In genomic region chr17:88636076-88636475, GRCm38 (mm10) we compare ENCODE assay signal across 23 mouse cellular contexts. TPM values are rescaled to one million over a fixed set of nuclear protein-coding genes. Genes with fewer than 3 reads are reported as not detected.
A peak's percentile ranks its signal among the peaks of the same experiment; 100 is the strongest.
DNase-seq lines count a peak whose midpoint lies in the region; TF ChIP-seq lines count a peak whose summit lies in the region.
"Had no signal": no experiment of that assay in that cellular context is flagged by ENCODE, and none has a peak within 500 bp of the region (broad histone marks: within the 10 kb centered on the region; RNA-seq: fewer than 3 reads in every experiment).

No protein-coding gene starts in this region.

- H3K27me3 ChIP-seq in testis, adult 2 months (ENCODE audit: control insufficient read depth, insufficient read depth, low read length), result no peaks in the 10 kb centered on the region
- H3K27me3 ChIP-seq: forebrain, embryonic 15.5 days; hindbrain, embryonic 12.5 days; hindbrain, embryonic 15.5 days had no signal

- TF ChIP-seq POLR2A in testis, adult 2 months (IDR thresholded peaks at IDR 0.05; ENCODE audit: control insufficient read depth, low read depth, low read length), result no peak

- peak overlapping the region; percentile 48 for H3K27ac ChIP-seq in gastrocnemius, adult 2 months
- no peak overlapping the region for H3K27ac ChIP-seq in testis, adult 2 months (ENCODE audit: control insufficient read depth, insufficient read depth, low read depth, low read length)
- H3K27ac ChIP-seq: hindbrain, embryonic 12.5 days; hindbrain, embryonic 15.5 days had no signal

- no peak for TF ChIP-seq CTCF in gastrocnemius, adult 2 months (IDR thresholded peaks at IDR 0.05)
- no peak for TF ChIP-seq CTCF in testis, adult 2 months (IDR thresholded peaks at IDR 0.05; ENCODE audit: control insufficient read depth, insufficient read depth, insufficient replicate concordance, low read depth, low read length)

- DNase-seq in gastrocnemius, adult 2 months, result no peak
- DNase-seq in gastrocnemius, postnatal 14 days, result no peak
- no peak for DNase-seq in testis, postnatal 14 days (ENCODE audit: low spot score)
- DNase-seq in testis, postnatal 10 days (ENCODE audit: low spot score), result peak; percentile 27
- DNase-seq in embryo, embryonic 10.5 days (ENCODE audit: low spot score), result no peak
- DNase-seq: cerebellum, adult 18-20 months; cerebellum, adult 9-10 months; gastrocnemius, postnatal 10 days had no signal

- intact Hi-C loops in gastrocnemius, adult 2 months (cut with DNase I), result no loop called here
- intact Hi-C loops in gastrocnemius, postnatal 14 days (cut with DNase I; ENCODE audit: low total_unique reads), result no loop called here

- H3K4me1 ChIP-seq in testis, adult 2 months (ENCODE audit: control insufficient read depth, insufficient read depth, low read length), result peaks cover 14% of the 10 kb centered on the region
- H3K4me1 ChIP-seq: hindbrain, embryonic 15.5 days had no signal

- H3K4me3 ChIP-seq in gastrocnemius, adult 2 months, result peak overlapping the region; percentile 49
- peak overlapping the region; percentile 55 for H3K4me3 ChIP-seq in testis, adult 2 months (ENCODE audit: control insufficient read depth, low read depth, low read length)
- H3K4me3 ChIP-seq: forebrain, embryonic 10.5 days; forebrain, embryonic 15.5 days; hindbrain, embryonic 12.5 days; hindbrain, embryonic 15.5 days had no signal

- no peaks in the 10 kb centered on the region for H3K36me3 ChIP-seq in testis, adult 2 months (ENCODE audit: control insufficient read depth, insufficient read depth, low read length)
- H3K36me3 ChIP-seq: forebrain, embryonic 15.5 days; hindbrain, embryonic 12.5 days; hindbrain, embryonic 15.5 days had no signal

RNA-seq across cellular contexts. Expression of gene Gtf2a1l, which starts 32.4 kb away (rescaled TPM):
- total RNA-seq in gastrocnemius, adult 2 months (2021), result not detected
- not detected for total RNA-seq in gastrocnemius, postnatal 14 days (2021)
- 371 and 389 TPM in 2 replicates for polyA plus RNA-seq in testis, adult 2 months (2012; rRNA removed)
- total RNA-seq: adrenal gland, adult 8-10 months; adrenal gland, postnatal 25 days; gastrocnemius, postnatal 10 days; gastrocnemius, postnatal 4 days; heart, adult 8-10 months; heart, postnatal 25 days; hematopoietic stem cell, adult 5-6 weeks had no signal
- polyA plus RNA-seq: C2C12; CD4-positive, CD25-positive, alpha-beta regulatory T cell, adult 4 months; forebrain, embryonic 10.5 days; forebrain, embryonic 15.5 days; heart, embryonic 14.5 days; heart, postnatal 0 days had no signal

RNA-seq across cellular contexts. Expression of gene Ston1, which starts 38.6 kb away (rescaled TPM):
- total RNA-seq in gastrocnemius, adult 2 months (2021), result 10 to 100 TPM in 1 of 2 experiments, 1 to 10 TPM in 1; 5.4 to 14.2 TPM
- 10 to 100 TPM; 18.5 to 18.9 TPM for total RNA-seq in gastrocnemius, postnatal 14 days (2021)
- 18.5 and 19.5 TPM in 2 replicates for polyA plus RNA-seq in testis, adult 2 months (2012; rRNA removed)
- total RNA-seq: hematopoietic stem cell, adult 5-6 weeks had no signal
